Mouse (Mus musculus) adipocyte (in vitro differentiated cells): Measurements from ENCODE around the gene Nfxl1.
A peak's percentile ranks its signal among the peaks of the same experiment; 100 is the strongest.
"Not testable (repeated sequence)": the region's sequence is repeated elsewhere in the genome, so short reads cannot be mapped to it uniquely, and the experiment has no call there.

Experiments
- DNase-seq: peaks from one replicate; pipeline ENCODE4 v3.0.0-alpha.2; 2016; ENCODE audit warnings: low spot score

Gene Nfxl1

GRCm38 (mm10) chr5:72559544-72560049, at the start of gene Nfxl1:
Nfxl1 (minus strand) TSS chr5:72559684.
- DNase-seq: peak; percentile 100

- DNase-seq: no peak
Measured at GRCm38 (mm10) chr5:72603138-72603537, 43.7 kb upstream of the Nfxl1 start.

GRCm38 (mm10) chr5:72601006-72601405, 41.5 kb upstream of the Nfxl1 start:
- DNase-seq: peak; percentile 66

GRCm38 (mm10) chr5:72587192-72587681, 27.8 kb upstream of the Nfxl1 start, which contains the start of gene Gm5868:
Gm5868 (minus strand) TSS chr5:72587551.
- DNase-seq: no peak

- DNase-seq: not testable (repeated sequence)
Measured at GRCm38 (mm10) chr5:72586667-72587191, 27.2 kb upstream of the Nfxl1 start.

- DNase-seq: not testable (repeated sequence)
Measured at GRCm38 (mm10) chr5:72586122-72586521, 26.6 kb upstream of the Nfxl1 start.

GRCm38 (mm10) chr5:72580970-72581332, 21.5 kb upstream of the Nfxl1 start, which contains the start of gene Zar1:
Zar1 (minus strand) TSS chr5:72581254.
- DNase-seq: not testable (repeated sequence)

- DNase-seq: not testable (repeated sequence)
Measured at GRCm38 (mm10) chr5:72580088-72580969, 20.8 kb upstream of the Nfxl1 start.

GRCm38 (mm10) chr5:72579599-72579998, 20.1 kb upstream of the Nfxl1 start:
- DNase-seq: not testable (repeated sequence)

GRCm38 (mm10) chr5:72565621-72566020, 6.1 kb upstream of the Nfxl1 start:
- no peak for DNase-seq

- DNase-seq: not testable (repeated sequence)
Measured at GRCm38 (mm10) chr5:72563183-72563582, 3.7 kb upstream of the Nfxl1 start.

- no peak for DNase-seq
Measured at GRCm38 (mm10) chr5:72560976-72561628, 1.6 kb upstream of the Nfxl1 start.

- peak; percentile 17 for DNase-seq
Measured at GRCm38 (mm10) chr5:72558716-72559526, 563 bp downstream of the Nfxl1 start.

GRCm38 (mm10) chr5:72556245-72556644, 3.2 kb downstream of the Nfxl1 start:
- DNase-seq: no peak

GRCm38 (mm10) chr5:72551209-72551608, 8.3 kb downstream of the Nfxl1 start:
- no peak for DNase-seq

GRCm38 (mm10) chr5:72528896-72529295, 30.6 kb downstream of the Nfxl1 start:
- DNase-seq: peak; percentile 28

GRCm38 (mm10) chr5:72513808-72514207, 45.7 kb downstream of the Nfxl1 start:
- DNase-seq: no peak

- DNase-seq: peak; percentile 56
Measured at GRCm38 (mm10) chr5:72505740-72506139, 53.7 kb downstream of the Nfxl1 start.

- DNase-seq: no peak
Measured at GRCm38 (mm10) chr5:72503531-72504523, 55.7 kb downstream of the Nfxl1 start, which contains the start of gene Corin. Corin (minus strand) TSS chr5:72504473.

GRCm38 (mm10) chr5:72502778-72503177, 56.7 kb downstream of the Nfxl1 start:
- peak; percentile 24 for DNase-seq
